ENCODE assay signal across 26 mouse cellular contexts in genomic region chr9:24178744-24179143, GRCm38 (mm10).
DNase-seq lines count a peak whose midpoint lies in the region; ATAC-seq and TF ChIP-seq lines count a peak whose summit lies in the region.
"Had no signal": no experiment of that assay in that cellular context is flagged by ENCODE, and none has a peak within 500 bp of the region (broad histone marks: within the 10 kb centered on the region; RNA-seq: fewer than 3 reads in every experiment).

No protein-coding gene starts in this region.

- H3K4me3 ChIP-seq in forebrain, embryonic 13.5 days = no peak overlapping the region
- no peak overlapping the region for H3K4me3 ChIP-seq in forebrain, embryonic 12.5 days (replicated peaks)
- H3K4me3 ChIP-seq in forebrain, embryonic 15.5 days = no peak overlapping the region
- no peak overlapping the region for H3K4me3 ChIP-seq in forebrain, embryonic 11.5 days (ENCODE audit: low read depth, low read length)
- no peak overlapping the region for H3K4me3 ChIP-seq in forebrain, postnatal 0 days (ENCODE audit: low read depth, low read length)
- no peak overlapping the region for H3K4me3 ChIP-seq in limb, embryonic 10.5 days
- H3K4me3 ChIP-seq: embryonic facial prominence, embryonic 13.5 days; embryonic facial prominence, embryonic 15.5 days; erythroblast, embryonic 14.5 days had no signal

- DNase-seq in forebrain, embryonic 11.5 days (ENCODE audit: low spot score) = no peak
- DNase-seq in brain, embryonic 14.5 days (ENCODE audit: low read depth) = peak; percentile 70
- no peak for DNase-seq in forebrain, postnatal 0 days
- no peak for DNase-seq in limb, embryonic 10.5 days (ENCODE audit: low spot score)
- DNase-seq: adrenal gland, adult 8-10 months; adrenal gland, postnatal 14 days; adrenal gland, postnatal 36 days; B cell, adult 2 months; cerebellum, adult 11 months; cerebellum, adult 18-20 months; cerebellum, adult 8-10 months; cerebellum, adult 9-11 months; cerebellum, postnatal 14 days; cerebellum, postnatal 36 days; embryo, embryonic 11 days had no signal

- WGBS in forebrain, embryonic 13.5 days = 69% methylated on average over 2 of the region's 2 CpGs
- WGBS in forebrain, embryonic 12.5 days = 76% methylated on average over 2 of the region's 2 CpGs
- WGBS in forebrain, embryonic 15.5 days = 49% methylated on average over 2 of the region's 2 CpGs
- WGBS in forebrain, embryonic 11.5 days = 84% methylated on average over 2 of the region's 2 CpGs
- 45% methylated on average over 2 of the region's 2 CpGs for WGBS in forebrain, postnatal 0 days
- WGBS in limb, embryonic 10.5 days = 92% methylated on average over 2 of the region's 2 CpGs

- peak; percentile 66; the same call in 1 of the 2 replicates for ATAC-seq in forebrain, embryonic 13.5 days
- no peak for ATAC-seq in forebrain, embryonic 12.5 days (ENCODE audit: low FRiP score)
- peak; percentile 63 for ATAC-seq in forebrain, embryonic 15.5 days (replicated peaks)
- no peak for ATAC-seq in forebrain, embryonic 11.5 days (replicated peaks; ENCODE audit: low FRiP score)
- peak; percentile 36; the same call in 1 of the 2 replicates for ATAC-seq in forebrain, postnatal 0 days
- ATAC-seq: activated CD4-positive, CD25-positive, alpha-beta regulatory T cell, adult 4 months; CD4-positive, CD25-positive, alpha-beta regulatory T cell, adult 4 months; Patski had no signal

- no peak overlapping the region for H3K4me2 ChIP-seq in forebrain, embryonic 13.5 days
- H3K4me2 ChIP-seq in forebrain, embryonic 12.5 days = no peak overlapping the region
- no peak overlapping the region for H3K4me2 ChIP-seq in forebrain, embryonic 15.5 days (replicated peaks)
- H3K4me2 ChIP-seq in forebrain, embryonic 11.5 days (ENCODE audit: low read depth, low read length, severe bottlenecking) = no peak overlapping the region
- no peak overlapping the region for H3K4me2 ChIP-seq in forebrain, postnatal 0 days (ENCODE audit: low read depth)
- H3K4me2 ChIP-seq: embryonic facial prominence, embryonic 13.5 days; embryonic facial prominence, embryonic 15.5 days had no signal

- no peak for TF ChIP-seq CTCF in brain, embryonic 14.5 days (IDR thresholded peaks at IDR 0.05; ENCODE audit: borderline replicate concordance, extremely low read depth, insufficient read depth, insufficient read length)
- no peak for TF ChIP-seq CTCF in forebrain, postnatal 0 days (IDR thresholded peaks at IDR 0.05; ENCODE audit: low read depth)

- H3K27ac ChIP-seq in forebrain, embryonic 13.5 days = peak overlapping the region; percentile 25; the same call in 1 of the 2 replicates
- H3K27ac ChIP-seq in forebrain, embryonic 12.5 days = no peak overlapping the region
- peak overlapping the region; percentile 76 for H3K27ac ChIP-seq in forebrain, embryonic 15.5 days (replicated peaks)
- no peak overlapping the region for H3K27ac ChIP-seq in forebrain, embryonic 11.5 days (ENCODE audit: low read depth, low read length)
- H3K27ac ChIP-seq in forebrain, postnatal 0 days (ENCODE audit: low read depth, low read length) = no peak overlapping the region
- H3K27ac ChIP-seq in limb, embryonic 10.5 days = no peak overlapping the region
- H3K27ac ChIP-seq: embryonic facial prominence, embryonic 13.5 days; embryonic facial prominence, embryonic 15.5 days had no signal

- no peak overlapping the region for H3K9ac ChIP-seq in forebrain, embryonic 13.5 days
- H3K9ac ChIP-seq in forebrain, embryonic 12.5 days = no peak overlapping the region
- no peak overlapping the region for H3K9ac ChIP-seq in forebrain, embryonic 15.5 days (replicated peaks)
- H3K9ac ChIP-seq in forebrain, embryonic 11.5 days (ENCODE audit: low read length) = no peak overlapping the region
- no peak overlapping the region for H3K9ac ChIP-seq in forebrain, postnatal 0 days
- H3K9ac ChIP-seq: embryonic facial prominence, embryonic 13.5 days; embryonic facial prominence, embryonic 15.5 days had no signal

- no peaks in the 10 kb centered on the region for H3K9me3 ChIP-seq in forebrain, embryonic 13.5 days (replicated peaks)
- no peaks in the 10 kb centered on the region for H3K9me3 ChIP-seq in forebrain, embryonic 12.5 days
- no peaks in the 10 kb centered on the region for H3K9me3 ChIP-seq in forebrain, embryonic 15.5 days
- no peaks in the 10 kb centered on the region for H3K9me3 ChIP-seq in forebrain, embryonic 11.5 days (ENCODE audit: control insufficient read depth, low read length)
- H3K9me3 ChIP-seq in forebrain, postnatal 0 days (ENCODE audit: low read length) = no peaks in the 10 kb centered on the region
- H3K9me3 ChIP-seq in limb, embryonic 10.5 days (replicated peaks) = no peaks in the 10 kb centered on the region
- H3K9me3 ChIP-seq: embryonic facial prominence, embryonic 13.5 days; embryonic facial prominence, embryonic 15.5 days; G1E had no signal

- no peaks in the 10 kb centered on the region for H3K4me1 ChIP-seq in forebrain, embryonic 13.5 days
- H3K4me1 ChIP-seq in forebrain, embryonic 12.5 days = no peaks in the 10 kb centered on the region
- no peaks in the 10 kb centered on the region for H3K4me1 ChIP-seq in forebrain, embryonic 15.5 days
- H3K4me1 ChIP-seq in forebrain, embryonic 11.5 days (replicated peaks; ENCODE audit: control insufficient read depth, insufficient read depth, low read length) = no peaks in the 10 kb centered on the region
- no peaks in the 10 kb centered on the region for H3K4me1 ChIP-seq in forebrain, postnatal 0 days (ENCODE audit: insufficient read depth)
- no peaks in the 10 kb centered on the region for H3K4me1 ChIP-seq in limb, embryonic 10.5 days
- H3K4me1 ChIP-seq: embryonic facial prominence, embryonic 13.5 days; embryonic facial prominence, embryonic 15.5 days had no signal

- H3K27me3 ChIP-seq in forebrain, embryonic 13.5 days = no peaks in the 10 kb centered on the region
- H3K27me3 ChIP-seq in forebrain, embryonic 12.5 days = no peaks in the 10 kb centered on the region
- no peaks in the 10 kb centered on the region for H3K27me3 ChIP-seq in forebrain, embryonic 15.5 days
- H3K27me3 ChIP-seq in forebrain, embryonic 11.5 days (ENCODE audit: control insufficient read depth, insufficient read depth, low read length) = no peaks in the 10 kb centered on the region
- no peaks in the 10 kb centered on the region for H3K27me3 ChIP-seq in forebrain, postnatal 0 days (ENCODE audit: insufficient read depth, low read length)
- no peaks in the 10 kb centered on the region for H3K27me3 ChIP-seq in limb, embryonic 10.5 days (ENCODE audit: low read depth, poor library complexity, severe bottlenecking)
- H3K27me3 ChIP-seq: CH12.LX; embryonic facial prominence, embryonic 13.5 days; embryonic facial prominence, embryonic 15.5 days had no signal

- no peak for TF ChIP-seq POLR2A in brain, embryonic 14.5 days (IDR thresholded peaks at IDR 0.05; ENCODE audit: borderline replicate concordance, extremely low read depth, insufficient read depth, insufficient read length, poor library complexity, severe bottlenecking)

- no peaks in the 10 kb centered on the region for H3K36me3 ChIP-seq in forebrain, embryonic 13.5 days (ENCODE audit: poor library complexity, severe bottlenecking)
- H3K36me3 ChIP-seq in forebrain, embryonic 12.5 days (replicated peaks) = no peaks in the 10 kb centered on the region
- no peaks in the 10 kb centered on the region for H3K36me3 ChIP-seq in forebrain, embryonic 15.5 days
- H3K36me3 ChIP-seq in forebrain, embryonic 11.5 days (ENCODE audit: control insufficient read depth, insufficient read depth, low read length) = no peaks in the 10 kb centered on the region
- no peaks in the 10 kb centered on the region for H3K36me3 ChIP-seq in forebrain, postnatal 0 days (ENCODE audit: insufficient read depth)
- no peaks in the 10 kb centered on the region for H3K36me3 ChIP-seq in limb, embryonic 10.5 days
- H3K36me3 ChIP-seq: embryonic facial prominence, embryonic 13.5 days; embryonic facial prominence, embryonic 15.5 days; G1E had no signal

Comparison
In these comparisons a context has a peak if more than half of its experiments do, and no peak if none do; other contexts are left out.
1. ATAC-seq: peak in forebrain, embryonic 13.5 days (single experiment), forebrain, embryonic 15.5 days (single experiment) and forebrain, postnatal 0 days (single experiment); none in forebrain, embryonic 12.5 days (single experiment) and forebrain, embryonic 11.5 days (single experiment).
2. H3K27ac ChIP-seq: peak in forebrain, embryonic 13.5 days (single experiment) and forebrain, embryonic 15.5 days (single experiment); none in forebrain, embryonic 12.5 days (single experiment), forebrain, embryonic 11.5 days (single experiment), forebrain, postnatal 0 days (single experiment) and limb, embryonic 10.5 days (single experiment).